Mouse (Mus musculus) megakaryocyte, embryonic 14.5 days (primary cell): Measurements from ENCODE around the gene Rnf17. TPM values are rescaled to one million over a fixed set of nuclear protein-coding genes. Genes with fewer than 3 reads are reported as not detected.

Experiments used
- H3K27me3 ChIP-seq: replicated peaks from 2 replicates; pipeline ENCODE3; 2012; ENCODE audit warnings: inconsistent platforms
- H3K36me3 ChIP-seq: replicated peaks from 2 replicates; pipeline ENCODE3; 2012; ENCODE audit warnings: low read length, inconsistent platforms, mixed read lengths
- H3K4me1 ChIP-seq: 2 replicates; pipeline ENCODE4 v1.6.1; 2012; ENCODE audit warnings: inconsistent platforms
- H3K4me3 ChIP-seq: replicated peaks from 2 replicates; pipeline ENCODE3; 2012; ENCODE audit warnings: moderate library complexity, mild to moderate bottlenecking, inconsistent platforms
- H3K9me3 ChIP-seq: 2 replicates; pipeline ENCODE4 v1.6.1; 2012; ENCODE audit warnings: inconsistent platforms
- FLI1 ChIP-seq: IDR thresholded peaks from 2 replicates; pipeline ENCODE4 v1.6.1; 2012; ENCODE audit warnings: low read length, inconsistent platforms, mixed read lengths
- GATA1 ChIP-seq: IDR thresholded peaks from 3 replicates; pipeline ENCODE4 v1.6.1; 2012; ENCODE audit warnings: mixed read lengths, low read length, inconsistent platforms, borderline replicate concordance
- polyA plus RNA-seq: library from polyadenylated mRNA; stranded (reverse); fragments of >175 nt; gene quantifications from 2 replicates; pipeline ENCODE4 v1.2.3, GENCODE M21; 2012; ENCODE audit warnings: low replicate concordance; ENCODE audit not compliant: insufficient read depth

Gene Rnf17
- polyA plus RNA-seq, 1 experiment: not detected

DNA sequence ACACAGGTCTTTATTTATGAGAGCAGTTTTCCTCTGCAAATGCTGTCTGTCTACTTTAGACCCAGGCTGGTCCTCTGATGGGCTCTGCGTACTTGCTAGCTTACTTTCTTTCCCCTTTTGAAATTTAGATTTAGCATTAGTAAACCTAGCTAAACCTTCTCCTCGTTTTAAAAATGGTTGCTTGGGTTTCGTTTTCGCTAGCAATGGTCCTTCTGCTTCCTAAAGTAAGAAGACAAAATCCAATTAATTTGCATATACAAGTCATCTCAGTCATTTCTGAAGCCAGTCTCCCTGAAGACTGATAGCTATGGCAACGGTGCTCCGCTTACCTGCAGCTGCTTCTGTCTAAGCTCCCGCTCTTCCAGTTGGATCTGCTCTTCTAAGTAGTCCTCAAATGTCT, 150.9 kb downstream of the Rnf17 start:
- H3K36me3 ChIP-seq: peaks cover 87% of the 10 kb centered on the region

DNA sequence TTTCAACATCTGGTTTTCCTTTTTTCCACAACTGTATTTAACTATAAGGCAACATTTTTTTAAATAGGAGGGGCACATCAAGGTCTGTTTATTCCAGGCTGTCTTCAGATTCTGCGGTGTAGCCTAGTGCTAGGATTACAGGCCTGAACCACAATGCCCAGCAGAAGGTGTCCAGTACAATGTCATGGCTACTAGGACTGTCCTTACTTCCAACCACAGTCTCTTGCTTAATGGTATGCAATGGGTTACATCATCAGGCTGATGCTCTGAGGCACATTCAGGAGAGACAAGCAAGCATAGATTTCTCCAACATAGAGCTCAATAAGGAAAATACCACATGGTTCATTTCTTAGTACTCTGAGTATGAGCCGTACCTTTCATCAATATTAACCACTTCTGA, 152.3 kb downstream of the Rnf17 start:
- no peak overlapping the region for H3K4me3 ChIP-seq
- H3K36me3 ChIP-seq: peaks cover 85% of the 10 kb centered on the region
- H3K4me1 ChIP-seq: no peaks in the 10 kb centered on the region
- H3K9me3 ChIP-seq: no peaks in the 10 kb centered on the region
- H3K27me3 ChIP-seq: no peaks in the 10 kb centered on the region
- TF ChIP-seq GATA1 (no peak), FLI1 (no peak)

More for the DNA sequence above, 150.9 kb downstream of the Rnf17 start:
- H3K4me1 ChIP-seq: no peaks in the 10 kb centered on the region
- TF ChIP-seq FLI1 (no peak), GATA1 (no peak)
- H3K9me3 ChIP-seq: no peaks in the 10 kb centered on the region
- no peak overlapping the region for H3K4me3 ChIP-seq
- no peaks in the 10 kb centered on the region for H3K27me3 ChIP-seq

DNA sequence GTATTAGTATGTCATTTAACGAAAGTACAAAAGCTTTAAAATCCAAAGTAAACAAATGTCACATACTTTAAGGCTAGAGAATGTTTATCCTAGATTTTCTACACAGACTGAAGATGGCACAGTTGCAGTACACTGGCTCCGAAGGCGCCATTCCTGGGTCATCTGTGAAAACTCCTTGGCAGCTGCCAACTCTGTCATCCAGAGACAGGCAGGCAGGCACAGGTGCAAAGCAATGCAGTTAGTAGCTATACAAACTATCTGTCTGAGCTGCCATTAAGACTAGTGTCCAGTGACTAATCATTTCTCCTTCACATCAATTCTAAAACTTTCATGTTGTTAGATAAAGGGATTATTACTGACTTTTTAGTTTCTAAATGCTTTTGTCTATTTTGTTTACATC, 156.8 kb downstream of the Rnf17 start:
- no peak for TF ChIP-seq GATA1
- TF ChIP-seq FLI1: no peak
- Histone ChIP-seq H3K4me1 (no peaks in the 10 kb centered on the region), H3K4me3 (no peak overlapping the region), H3K9me3 (no peaks in the 10 kb centered on the region), H3K36me3 (peaks cover 75% of the 10 kb centered on the region), H3K27me3 (no peaks in the 10 kb centered on the region)

DNA sequence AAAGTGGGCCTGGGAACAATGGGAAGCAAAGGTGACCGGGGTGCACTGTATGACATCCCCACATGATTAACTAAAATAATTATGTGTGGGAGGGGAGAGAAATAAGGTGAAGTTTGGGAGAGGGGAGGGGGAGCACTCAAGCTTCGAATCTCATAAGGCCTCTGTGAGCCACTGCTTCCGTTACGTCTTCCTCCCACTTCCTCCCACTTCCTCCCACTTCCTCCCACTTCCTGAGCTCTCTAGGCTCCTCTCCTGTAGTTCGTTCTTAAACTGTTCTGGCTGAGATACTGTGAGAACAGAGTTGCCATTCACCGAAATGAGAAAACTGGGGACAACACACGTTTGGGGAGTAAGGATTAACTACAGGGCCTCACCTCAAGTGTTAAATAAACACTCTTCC, 165.1 kb downstream of the Rnf17 start:
- peaks cover 38% of the 10 kb centered on the region for H3K36me3 ChIP-seq
- peak overlapping the region; percentile 23 for H3K4me3 ChIP-seq
- H3K27me3 ChIP-seq: no peaks in the 10 kb centered on the region
- H3K9me3 ChIP-seq: peaks cover 8% of the 10 kb centered on the region
- peaks cover 55% of the 10 kb centered on the region for H3K4me1 ChIP-seq
- TF ChIP-seq GATA1 (no peak), FLI1 (no peak)

DNA sequence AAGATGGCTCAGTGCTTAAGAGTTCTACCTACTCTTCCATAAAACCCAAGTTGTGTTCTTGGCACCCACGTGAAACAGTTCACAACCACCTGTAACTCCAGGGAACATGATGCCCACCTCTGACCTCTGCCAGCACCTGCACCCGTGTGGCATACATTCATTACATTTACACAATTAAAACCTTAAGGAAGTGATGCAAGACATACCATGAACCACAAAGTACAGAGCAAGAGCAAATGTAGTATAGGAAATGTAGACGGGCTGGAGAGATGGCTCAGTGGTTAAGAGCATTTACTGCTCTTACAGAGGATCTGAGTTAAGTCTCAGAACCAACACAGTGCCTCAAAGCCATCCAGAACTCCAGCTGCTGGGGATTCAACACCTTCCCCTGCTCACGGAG, 166.7 kb downstream of the Rnf17 start:
- Histone ChIP-seq H3K27me3 (no peaks in the 10 kb centered on the region), H3K4me1 (peaks cover 61% of the 10 kb centered on the region), H3K36me3 (peaks cover 25% of the 10 kb centered on the region), H3K9me3 (peaks cover 8% of the 10 kb centered on the region), H3K4me3 (no peak overlapping the region)
- TF ChIP-seq GATA1 (no peak), FLI1 (no peak)

DNA sequence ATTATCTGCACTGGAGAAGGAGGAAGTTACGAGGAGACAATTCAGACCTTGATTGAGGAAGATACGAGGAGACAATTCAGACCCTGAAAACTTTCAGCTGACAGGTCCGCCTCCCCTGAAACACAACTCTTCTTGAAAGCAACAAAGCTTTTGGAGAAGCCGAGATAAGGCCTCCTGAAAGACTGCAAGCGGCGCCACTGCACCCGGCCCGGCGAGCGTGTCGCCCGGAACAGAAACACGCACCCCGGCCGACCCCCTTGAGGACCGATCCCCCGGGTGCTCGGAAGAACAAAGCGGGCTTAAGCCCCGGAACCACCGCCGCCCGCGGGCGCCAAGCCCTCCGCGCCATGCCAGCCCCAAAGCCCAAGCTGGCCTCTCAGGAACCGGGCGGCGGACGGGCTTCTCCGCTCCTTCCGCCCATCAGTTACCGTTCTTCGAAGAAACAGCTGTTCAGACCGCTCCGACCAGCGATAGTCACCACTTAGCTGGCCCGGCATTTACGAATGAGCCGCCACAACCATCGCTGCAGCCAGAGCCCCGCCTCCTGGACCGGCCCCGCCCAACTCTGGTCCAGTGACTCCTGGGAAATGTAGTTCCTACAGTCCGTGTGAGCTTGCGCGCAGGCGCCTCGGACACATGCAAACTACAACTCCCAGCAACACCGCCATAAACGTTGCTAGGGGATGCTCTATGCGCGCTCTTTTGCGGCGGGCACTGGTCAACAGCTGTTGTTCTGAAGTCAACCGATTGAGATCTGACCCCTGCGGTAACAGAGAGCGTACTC, 169.1 kb downstream of the Rnf17 start:
- no peaks in the 10 kb centered on the region for H3K27me3 ChIP-seq
- H3K4me1 ChIP-seq: peaks cover 68% of the 10 kb centered on the region
- H3K4me3 ChIP-seq: peak overlapping the region; percentile 94
- H3K9me3 ChIP-seq: peaks cover 4% of the 10 kb centered on the region
- TF ChIP-seq FLI1: no peak
- TF ChIP-seq GATA1: no peak
- H3K36me3 ChIP-seq: peaks cover 5% of the 10 kb centered on the region

DNA sequence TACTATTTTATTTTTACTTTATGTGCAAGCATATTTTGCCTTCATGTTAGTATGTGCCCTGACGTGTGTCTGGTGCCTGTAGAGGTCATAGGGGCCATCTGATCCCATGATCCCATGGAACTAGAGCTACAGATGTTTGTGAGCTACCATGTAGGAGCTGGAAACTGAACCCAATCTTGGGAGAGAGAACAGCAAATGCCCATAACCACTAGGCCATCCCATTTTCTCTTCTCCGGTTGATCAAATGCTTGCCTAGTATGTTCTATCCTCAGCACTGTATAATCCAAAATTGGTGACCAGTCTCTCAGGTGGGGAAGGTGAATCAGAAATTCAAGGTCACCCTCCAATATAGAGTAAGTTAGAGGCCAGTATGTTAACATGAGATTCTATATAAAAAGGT, 170.2 kb downstream of the Rnf17 start:
- Histone ChIP-seq H3K4me1 (peaks cover 68% of the 10 kb centered on the region), H3K27me3 (no peaks in the 10 kb centered on the region), H3K9me3 (no peaks in the 10 kb centered on the region), H3K36me3 (peaks cover 9% of the 10 kb centered on the region), H3K4me3 (peak overlapping the region; percentile 69)
- TF ChIP-seq FLI1 (no peak), GATA1 (no peak)

Other genes starting within 250 kb of the Rnf17 start
- gene Gzmg, start 243.0 kb upstream of the Rnf17 start, polyA plus RNA-seq: not detected in 2 replicates
- not detected in 2 replicates for gene Gzmn, start 228.0 kb upstream of the Rnf17 start, polyA plus RNA-seq
- not detected in 2 replicates for gene Gzmf, start 191.2 kb upstream of the Rnf17 start, polyA plus RNA-seq
- 0.38 TPM in 1 of 2 replicates, not detected in the other for gene Gzmc, start 167.9 kb upstream of the Rnf17 start, polyA plus RNA-seq
- gene Gzmb, start 140.3 kb upstream of the Rnf17 start, polyA plus RNA-seq: 0.65 TPM in 1 of 2 replicates, not detected in the other
- gene Atp12a, start 37.5 kb upstream of the Rnf17 start, polyA plus RNA-seq: not detected in 2 replicates
- gene Cenpj, start 172.8 kb downstream of the Rnf17 start, polyA plus RNA-seq: 1.4 TPM in 1 of 2 replicates, not detected in the other
- 1.8 and 2.4 TPM in 2 replicates for gene Parp4, start 173.0 kb downstream of the Rnf17 start, polyA plus RNA-seq